Mouse (Mus musculus) G1E-ER4 (cell line): ENCODE results near the gene Mndal. TPM values are rescaled to one million over a fixed set of nuclear protein-coding genes. Genes with fewer than 3 reads are reported as not detected.
"Not testable (repeated sequence)": the region's sequence is repeated elsewhere in the genome, so short reads cannot be mapped to it uniquely, and the experiment has no call there.

Experiments used
- GATA1 ChIP-seq: IDR thresholded peaks from one replicate; pipeline ENCODE4 v1.8.0; 2012; ENCODE audit warnings: low read length, inconsistent platforms
- polyA plus RNA-seq: library from polyadenylated mRNA; stranded (reverse); fragments of >175 nt; gene quantifications from 2 replicates; pipeline ENCODE4 v1.2.3, GENCODE M21; 2012

Mndal gene
- polyA plus RNA-seq = not detected in 2 replicates

DNA sequence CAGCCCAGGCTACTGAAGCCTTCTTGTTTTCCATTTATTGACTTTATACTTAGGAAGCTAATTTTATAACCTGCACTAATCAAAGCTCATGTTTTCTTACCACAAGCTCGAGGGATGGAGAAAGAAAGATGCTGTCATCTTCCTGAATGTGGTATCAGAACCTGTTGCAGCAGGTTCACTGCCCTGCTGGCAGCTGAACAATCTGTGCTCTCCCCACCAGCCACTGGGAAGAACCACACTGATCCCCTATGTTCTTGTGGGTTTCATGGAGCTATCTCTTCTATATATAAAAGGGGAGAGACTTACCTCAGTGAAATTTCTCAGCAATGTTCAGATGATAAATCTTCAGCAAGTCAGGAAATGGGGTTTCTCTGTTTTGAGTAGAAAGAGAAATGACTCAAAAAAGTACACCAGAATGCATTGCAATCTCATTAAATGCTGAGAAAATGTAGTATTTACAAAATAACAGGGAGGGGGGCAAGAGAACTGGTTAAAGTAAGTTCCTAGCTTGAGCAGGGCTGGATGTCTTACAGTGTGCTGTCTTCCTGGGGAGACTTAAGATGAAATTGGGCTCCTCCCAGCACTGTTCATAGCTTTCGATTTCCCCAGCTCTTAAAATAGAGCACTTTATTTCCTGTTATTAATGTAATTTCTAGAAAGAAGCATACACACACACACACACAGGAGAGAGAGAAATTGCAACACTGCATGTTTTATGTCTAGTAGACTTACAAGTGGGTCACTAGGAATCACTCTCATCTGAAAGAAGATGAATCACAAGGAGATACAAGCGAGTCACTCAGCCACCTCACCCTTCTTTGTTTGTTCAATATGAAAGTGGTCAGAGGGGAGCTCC is at the start of gene Mndal, which contains the start of gene Ifi203:
Gene Mndal (minus strand): TSS at position 568 of the 856 bp plus-strand sequence.
Gene Ifi203 (minus strand): TSS at position 749 of the 856 bp plus-strand sequence.
- not testable (repeated sequence) for TF ChIP-seq GATA1

DNA sequence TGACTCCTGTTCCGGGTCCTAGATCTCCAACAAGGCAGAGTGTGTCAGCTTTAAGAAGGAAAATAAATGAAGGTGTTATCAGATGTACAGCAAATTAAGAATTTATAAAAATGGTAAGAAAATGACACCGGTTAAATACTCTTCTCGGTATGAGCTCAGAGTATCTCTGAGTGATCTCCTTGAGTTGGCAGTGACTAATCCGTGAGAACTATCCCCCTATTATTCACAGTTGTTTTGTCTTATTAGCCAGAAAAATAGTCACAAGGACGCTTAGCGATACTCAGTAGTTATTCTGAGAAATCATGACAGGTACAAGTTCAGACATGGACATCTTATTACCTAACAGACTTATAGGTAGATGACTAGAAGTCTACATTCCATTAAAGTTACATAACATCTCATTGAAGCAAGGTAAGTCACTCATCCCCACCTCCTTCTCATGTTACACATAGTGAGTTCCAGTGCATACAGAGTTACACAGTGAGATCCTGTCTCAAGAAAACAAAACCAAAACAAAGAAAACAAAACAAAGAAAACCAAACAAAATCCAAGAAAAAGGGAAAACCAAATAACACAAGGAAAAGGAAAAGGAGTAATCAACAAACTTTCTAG is 40.5 kb upstream of the Mndal start, which contains the start of gene Ifi202b:
Gene Ifi202b (minus strand): TSS at position 51 of the 612 bp plus-strand sequence.
- not testable (repeated sequence) for TF ChIP-seq GATA1

GRCm38 (mm10) chr1:173977622-173978021 is 35.3 kb upstream of the Mndal start:
- no peak for TF ChIP-seq GATA1

DNA sequence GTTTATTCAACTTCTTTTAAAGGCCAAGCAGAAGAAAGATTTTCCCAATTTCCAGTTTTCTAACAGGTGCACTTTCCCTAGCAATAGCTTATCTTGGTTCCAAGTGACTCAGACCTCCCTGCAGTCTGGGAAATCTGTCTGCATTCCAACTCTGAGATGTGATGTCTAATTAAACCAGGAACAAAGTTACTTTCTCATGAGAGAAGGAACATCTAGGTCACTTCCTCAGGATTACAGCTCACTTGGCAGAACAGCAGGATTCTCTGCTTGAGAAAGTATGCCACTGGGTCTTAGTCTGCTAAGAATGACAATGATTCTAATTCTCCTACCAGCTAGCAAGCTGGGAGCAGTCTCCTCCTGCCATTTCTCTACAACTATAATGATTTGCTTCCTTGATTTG is 30.8 kb upstream of the Mndal start:
- TF ChIP-seq GATA1 = no peak

- no peak for TF ChIP-seq GATA1
These were observed 12.9 kb upstream of the Mndal start for GRCm38 (mm10) chr1:173955071-173955796.

GRCm38 (mm10) chr1:173953563-173953962 is 11.3 kb upstream of the Mndal start:
- TF ChIP-seq GATA1 = no peak

DNA sequence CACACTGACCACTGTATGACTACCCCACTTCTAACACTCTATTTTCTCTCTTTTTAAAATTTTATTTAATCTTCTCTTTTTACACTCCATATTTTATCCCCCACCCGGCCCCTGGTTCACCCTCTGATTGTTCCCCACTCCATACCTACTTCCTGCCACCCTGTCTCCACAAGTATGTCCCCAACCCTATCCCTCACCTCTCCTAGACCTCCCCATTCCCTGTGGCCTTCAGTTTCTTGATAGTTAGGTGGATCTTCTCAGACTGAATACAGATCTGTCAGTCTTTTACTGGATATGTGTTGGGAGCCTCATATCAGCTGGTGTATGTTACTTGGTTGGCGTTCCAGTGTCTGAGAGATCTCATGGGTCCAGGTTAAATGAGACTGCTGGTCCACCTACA is 27.7 kb downstream of the Mndal start:
- TF ChIP-seq GATA1 = no peak

DNA sequence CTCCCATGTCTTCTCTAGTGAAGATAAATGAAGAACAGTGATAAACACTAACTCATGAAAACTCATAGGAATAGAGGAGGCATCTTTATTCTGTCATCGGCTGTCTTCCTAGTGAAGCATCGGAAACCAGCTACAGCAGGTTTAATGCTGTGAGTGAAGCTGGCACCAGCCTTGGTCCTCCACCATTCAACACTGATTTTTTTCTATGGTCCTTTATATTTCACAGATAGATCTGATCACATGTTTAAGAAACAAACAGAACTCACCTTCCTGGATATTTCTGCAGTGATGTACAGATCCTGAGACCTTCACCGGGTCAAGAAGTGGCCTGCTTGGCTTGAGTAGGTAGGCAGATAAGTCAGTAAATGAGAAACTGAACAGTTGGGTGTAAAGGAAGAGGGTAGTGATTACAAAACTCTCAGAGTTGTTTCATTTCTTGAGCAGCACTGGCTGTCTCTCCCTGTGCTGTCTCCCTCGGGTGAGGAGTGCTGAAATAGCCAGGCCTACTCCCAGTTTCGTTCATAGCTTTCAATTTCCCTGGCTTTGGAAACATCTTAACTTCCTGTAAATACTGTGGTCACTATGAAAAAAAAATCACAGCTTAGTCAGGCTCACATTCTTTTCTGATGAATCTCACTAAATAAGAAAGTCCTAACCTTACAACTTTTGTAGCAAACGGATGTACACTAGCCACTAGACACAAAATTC is 29.6 kb downstream of the Mndal start, which contains the start of gene Ifi211:
Gene Ifi211 (minus strand): TSS at position 499 of the 708 bp plus-strand sequence.
- not testable (repeated sequence) for TF ChIP-seq GATA1

DNA sequence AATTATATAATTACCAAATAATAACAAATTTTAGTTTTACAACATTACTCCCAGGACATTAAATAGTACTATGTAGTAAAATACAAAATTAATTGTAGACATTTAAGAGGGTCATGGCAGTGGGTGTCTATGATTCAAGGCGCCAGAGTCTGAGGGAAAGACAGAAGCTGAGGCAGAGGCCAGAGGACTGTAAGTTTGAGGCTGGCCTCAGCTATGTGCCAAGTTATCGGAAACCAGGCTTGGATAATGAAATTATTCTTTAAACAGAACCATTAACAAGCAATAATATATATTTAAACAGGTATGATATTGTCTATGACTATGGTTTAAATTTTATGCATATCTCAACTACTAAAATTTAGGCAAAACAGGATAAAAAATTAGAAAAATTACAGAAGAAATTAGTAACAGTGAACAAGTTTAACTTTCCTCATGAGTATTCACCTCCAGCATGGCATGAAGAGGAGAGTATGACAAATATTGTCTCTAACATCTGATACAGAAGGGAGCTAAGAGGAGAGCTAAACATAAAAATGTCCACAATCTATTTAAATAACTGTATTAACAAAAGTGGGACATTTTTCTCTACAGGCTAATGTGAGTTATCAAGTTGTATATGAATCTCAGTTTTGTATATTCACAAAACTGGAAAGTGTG is 30.4 kb downstream of the Mndal start:
- no peak for TF ChIP-seq GATA1

DNA sequence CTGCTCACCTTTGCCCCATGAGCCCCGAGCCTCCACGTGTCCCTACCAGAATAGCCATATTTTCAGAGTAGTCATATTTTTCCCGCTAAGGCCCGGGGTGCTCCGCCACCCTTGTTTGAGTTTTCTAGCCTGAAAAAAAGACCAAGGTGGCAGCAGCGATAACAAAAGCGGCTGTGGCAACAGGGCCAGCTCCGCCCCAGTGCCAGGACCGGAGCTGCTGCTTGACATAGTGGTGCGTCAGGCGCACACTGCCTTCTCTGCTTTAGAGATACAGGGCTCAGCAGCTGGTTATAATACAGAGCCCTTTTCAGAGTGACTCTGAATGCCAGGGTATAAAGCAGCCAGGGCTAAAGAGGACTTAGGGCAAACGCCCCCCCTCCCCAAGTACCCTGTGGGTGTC is 75.8 kb downstream of the Mndal start:
- TF ChIP-seq GATA1 = no peak

DNA sequence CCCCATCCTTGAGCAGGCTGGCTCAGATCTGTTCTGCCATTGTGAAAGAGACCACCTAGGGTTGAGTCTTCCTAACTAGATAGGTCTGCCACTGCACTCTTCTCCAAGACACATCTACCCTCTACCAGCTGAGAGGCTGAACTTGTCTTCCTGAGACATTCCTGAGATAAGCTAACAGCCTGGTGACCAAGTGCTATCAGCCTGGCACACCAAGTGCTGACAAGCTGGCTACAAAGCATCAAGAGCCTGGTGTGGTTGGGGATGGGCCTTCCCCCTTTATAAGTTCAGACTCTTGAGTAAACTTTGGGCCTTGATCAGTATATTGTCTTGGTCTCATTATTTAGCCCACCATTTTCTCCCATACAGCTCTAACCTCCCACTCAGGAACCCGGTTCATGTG is 97.5 kb downstream of the Mndal start:
- TF ChIP-seq GATA1 = no peak

Other genes starting within 250 kb of the Mndal start
- not detected in 2 replicates for gene Ifi207, start 200.7 kb downstream of the Mndal start, polyA plus RNA-seq
- not detected in 2 replicates for gene Ifi204, start 175.5 kb downstream of the Mndal start, polyA plus RNA-seq
- gene Ifi211, start 29.4 kb downstream of the Mndal start, polyA plus RNA-seq = not detected in 2 replicates
- not detected in 2 replicates for gene Ifi203, start 181 bp upstream of the Mndal start, polyA plus RNA-seq
- gene Ifi202b, start 40.3 kb upstream of the Mndal start, polyA plus RNA-seq = not detected in 2 replicates
- gene Ifi205, start 89.3 kb upstream of the Mndal start, polyA plus RNA-seq = not detected in 2 replicates
- not detected in 2 replicates for gene Olfr433, start 98.2 kb upstream of the Mndal start, polyA plus RNA-seq
- not detected in 2 replicates for gene Olfr432, start 106.7 kb upstream of the Mndal start, polyA plus RNA-seq
- gene Olfr430, start 124.1 kb upstream of the Mndal start, polyA plus RNA-seq = not detected in 2 replicates
- gene Olfr429, start 141.8 kb upstream of the Mndal start, polyA plus RNA-seq = not detected in 2 replicates
- not detected in 2 replicates for gene Olfr427, start 154.4 kb upstream of the Mndal start, polyA plus RNA-seq
- gene Olfr231, start 178.7 kb upstream of the Mndal start, polyA plus RNA-seq = not detected in 2 replicates
- not detected in 2 replicates for gene Olfr424, start 189.0 kb upstream of the Mndal start, polyA plus RNA-seq
- not detected in 2 replicates for gene Olfr420, start 213.1 kb upstream of the Mndal start, polyA plus RNA-seq
- gene Spta1, start 230.3 kb upstream of the Mndal start, polyA plus RNA-seq = 2.9 and 3.0 TPM in 2 replicates